Mouse (Mus musculus) intestine, postnatal 0 days (tissue): ENCODE results near the gene Sfswap. TPM values are rescaled to one million over a fixed set of nuclear protein-coding genes. Genes with fewer than 3 reads are reported as not detected.

Source experiments
- ATAC-seq: fragments of 200-750 bp; cut with Nextera tagmentation; 2 replicates; pipeline ENCODE4 v1.8.0; 2017; ENCODE audit warnings: mild to moderate bottlenecking, moderate TSS enrichment, moderate library complexity
- H3K27ac ChIP-seq: fragments of 300-500 bp; sonication (generic); 2 replicates; pipeline ENCODE4 v1.5.1; 2014; ENCODE audit warnings: mild to moderate bottlenecking, low read depth, low read length, moderate library complexity
- H3K27me3 ChIP-seq: fragments of 300-500 bp; sonication (generic); replicated peaks from 2 replicates; pipeline ENCODE4 v1.6.1; 2014; ENCODE audit warnings: low read length, mixed read lengths; ENCODE audit not compliant: control insufficient read depth, insufficient read depth
- H3K36me3 ChIP-seq: fragments of 300-500 bp; sonication (generic); 2 replicates; pipeline ENCODE4 v1.6.1; 2014; ENCODE audit warnings: mild to moderate bottlenecking, moderate library complexity; ENCODE audit not compliant: control insufficient read depth, insufficient read depth
- H3K4me1 ChIP-seq: fragments of 300-500 bp; sonication (generic); replicated peaks from 2 replicates; pipeline ENCODE4 v1.6.1; 2014; ENCODE audit warnings: antibody characterized with exemption, low read length, mixed read lengths; ENCODE audit not compliant: control insufficient read depth, insufficient read depth
- H3K4me2 ChIP-seq: fragments of 300-500 bp; sonication (generic); replicated peaks from 2 replicates; pipeline ENCODE4 v1.6.1; 2014; ENCODE audit warnings: low read depth, mild to moderate bottlenecking, moderate library complexity
- H3K4me3 ChIP-seq: fragments of 300-500 bp; sonication (generic); 2 replicates; pipeline ENCODE4 v1.5.1; 2014; ENCODE audit warnings: low read depth, low read length
- H3K9ac ChIP-seq: fragments of 300-500 bp; sonication (generic); 2 replicates; pipeline ENCODE4 v1.6.1; 2014; ENCODE audit warnings: mild to moderate bottlenecking, low read depth, low read length
- H3K9me3 ChIP-seq: fragments of 300-500 bp; sonication (generic); 2 replicates; pipeline ENCODE4 v1.6.1; 2016; ENCODE audit warnings: mixed run types; ENCODE audit not compliant: control insufficient read depth
- CTCF ChIP-seq: sonication (generic); IDR thresholded peaks from 2 replicates; pipeline ENCODE4 v1.5.1; 2016; ENCODE audit warnings: low read depth, mild to moderate bottlenecking, control low read depth, antibody characterized with exemption, moderate library complexity
- WGBS: fragments of 180-500 bp; shearing (Covaris S2); extraction: QIAGEN DNeasy Blood & Tissue Kit; methylation state at CpG from one replicate; pipeline ENCODE4 v1.1.7; 2014; 5-methylcytosine and 5-hydroxymethylcytosine counted together
- polyA plus RNA-seq: library from polyadenylated mRNA; unstranded; fragments of >200 nt; fragmentation: Nextera tagmentation; extraction: Ambion mirVana; gene quantifications from 2 replicates; pipeline ENCODE4 v1.2.1, GENCODE M21; 2015

Sfswap gene
- polyA plus RNA-seq, 1 experiment from 2014 or later = 19.8 TPM

GRCm38 (mm10) chr5:129535431-129535830 is 34.4 kb downstream of the Sfswap start:
- H3K9ac ChIP-seq = no peak overlapping the region
- H3K4me1 ChIP-seq = no peaks in the 10 kb centered on the region; the same call in 1 of the 2 replicates
- TF ChIP-seq CTCF = no peak
- no peaks in the 10 kb centered on the region for H3K27me3 ChIP-seq
- no peak for ATAC-seq
- no peak overlapping the region for H3K27ac ChIP-seq
- no peak overlapping the region for H3K4me3 ChIP-seq
- H3K4me2 ChIP-seq = no peak overlapping the region
- H3K36me3 ChIP-seq = peaks cover 54% of the 10 kb centered on the region
- no peaks in the 10 kb centered on the region for H3K9me3 ChIP-seq
- 92% methylated on average over 3 of the region's 3 CpGs for WGBS

- Histone ChIP-seq H3K36me3 (peaks cover 75% of the 10 kb centered on the region), H3K4me1 (no peaks in the 10 kb centered on the region), H3K9ac (no peak overlapping the region), H3K4me2 (no peak overlapping the region), H3K27ac (no peak overlapping the region), H3K27me3 (no peaks in the 10 kb centered on the region), H3K9me3 (no peaks in the 10 kb centered on the region), H3K4me3 (no peak overlapping the region)
- TF ChIP-seq CTCF = no peak
- no peak for ATAC-seq
- WGBS = 90% methylated on average over 4 of the region's 4 CpGs
Observed at GRCm38 (mm10) chr5:129538826-129539225, 37.8 kb downstream of the Sfswap start.

GRCm38 (mm10) chr5:129542236-129542635 is 41.2 kb downstream of the Sfswap start:
- no peak for ATAC-seq
- H3K9me3 ChIP-seq = no peaks in the 10 kb centered on the region
- no peak overlapping the region for H3K9ac ChIP-seq
- H3K4me2 ChIP-seq = no peak overlapping the region
- 91% methylated on average over 3 of the region's 3 CpGs for WGBS
- H3K4me1 ChIP-seq = no peaks in the 10 kb centered on the region
- peak; percentile 43 for TF ChIP-seq CTCF
- no peak overlapping the region for H3K4me3 ChIP-seq
- H3K27ac ChIP-seq = no peak overlapping the region
- H3K36me3 ChIP-seq = peaks cover 92% of the 10 kb centered on the region
- H3K27me3 ChIP-seq = no peaks in the 10 kb centered on the region

- H3K27me3 ChIP-seq = no peaks in the 10 kb centered on the region
- H3K9ac ChIP-seq = no peak overlapping the region
- 84% methylated on average over 9 of the region's 9 CpGs for WGBS
- TF ChIP-seq CTCF = no peak
- peaks cover 94% of the 10 kb centered on the region for H3K36me3 ChIP-seq
- no peaks in the 10 kb centered on the region for H3K4me1 ChIP-seq
- no peak for ATAC-seq
- no peak overlapping the region for H3K27ac ChIP-seq
- no peaks in the 10 kb centered on the region for H3K9me3 ChIP-seq
- no peak overlapping the region for H3K4me2 ChIP-seq
- no peak overlapping the region for H3K4me3 ChIP-seq
Observed at GRCm38 (mm10) chr5:129545787-129546186, 44.8 kb downstream of the Sfswap start.

- ATAC-seq = no peak
- Histone ChIP-seq H3K9ac (no peak overlapping the region), H3K27ac (no peak overlapping the region), H3K36me3 (peaks cover 94% of the 10 kb centered on the region), H3K4me2 (no peak overlapping the region), H3K9me3 (no peaks in the 10 kb centered on the region), H3K4me3 (no peak overlapping the region), H3K4me1 (no peaks in the 10 kb centered on the region), H3K27me3 (no peaks in the 10 kb centered on the region)
- TF ChIP-seq CTCF = no peak
- WGBS = 90% methylated on average over 12 of the region's 12 CpGs
Observed at GRCm38 (mm10) chr5:129549716-129550115, 48.7 kb downstream of the Sfswap start.

- TF ChIP-seq CTCF = no peak
- no peak overlapping the region for H3K9ac ChIP-seq
- no peaks in the 10 kb centered on the region for H3K4me1 ChIP-seq
- no peaks in the 10 kb centered on the region for H3K9me3 ChIP-seq
- no peak overlapping the region for H3K27ac ChIP-seq
- no peaks in the 10 kb centered on the region for H3K27me3 ChIP-seq
- no peak overlapping the region for H3K4me3 ChIP-seq
- WGBS = 95% methylated on average over 6 of the region's 6 CpGs
- H3K36me3 ChIP-seq = peaks cover 99% of the 10 kb centered on the region
- ATAC-seq = no peak
- no peak overlapping the region for H3K4me2 ChIP-seq
Observed at GRCm38 (mm10) chr5:129550790-129551189, 49.8 kb downstream of the Sfswap start.

GRCm38 (mm10) chr5:129551991-129552390 is 51.0 kb downstream of the Sfswap start:
- no peak for TF ChIP-seq CTCF
- Histone ChIP-seq H3K4me1 (no peaks in the 10 kb centered on the region), H3K4me2 (no peak overlapping the region), H3K9me3 (no peaks in the 10 kb centered on the region), H3K27me3 (no peaks in the 10 kb centered on the region), H3K36me3 (peaks cover 97% of the 10 kb centered on the region), H3K4me3 (no peak overlapping the region), H3K27ac (no peak overlapping the region), H3K9ac (no peak overlapping the region)
- ATAC-seq = no peak
- WGBS = 90% methylated on average over 2 of the region's 2 CpGs
